Mouse (Mus musculus) forebrain, embryonic 13.5 days (tissue): ENCODE results near the gene Abhd12b. TPM values are rescaled to one million over a fixed set of nuclear protein-coding genes. Genes with fewer than 3 reads are reported as not detected.

Source experiments
- ATAC-seq: fragments of 200-750 bp; cut with Nextera tagmentation; 2 replicates; pipeline ENCODE4 v1.8.0; 2017
- H3K27ac ChIP-seq: fragments of 300-500 bp; sonication (generic); 2 replicates; pipeline ENCODE4 v1.5.1; 2015; ENCODE audit warnings: inconsistent platforms, mild to moderate bottlenecking, moderate library complexity
- H3K27me3 ChIP-seq: fragments of 300-500 bp; sonication (generic); 2 replicates; pipeline ENCODE4 v1.6.1; 2015; ENCODE audit warnings: mild to moderate bottlenecking, inconsistent platforms
- H3K36me3 ChIP-seq: fragments of 300-500 bp; sonication (generic); 2 replicates; pipeline ENCODE4 v1.6.1; 2015; ENCODE audit warnings: mild to moderate bottlenecking, inconsistent platforms; ENCODE audit not compliant: poor library complexity, severe bottlenecking
- H3K4me1 ChIP-seq: fragments of 300-500 bp; sonication (generic); 2 replicates; pipeline ENCODE4 v1.6.1; 2015; ENCODE audit warnings: inconsistent platforms
- H3K4me2 ChIP-seq: fragments of 300-500 bp; sonication (generic); 2 replicates; pipeline ENCODE4 v1.6.1; 2015; ENCODE audit warnings: inconsistent platforms, mild to moderate bottlenecking, moderate library complexity
- H3K4me3 ChIP-seq: fragments of 300-500 bp; sonication (generic); 2 replicates; pipeline ENCODE4 v1.5.1; 2015; ENCODE audit warnings: mild to moderate bottlenecking, inconsistent platforms
- H3K9ac ChIP-seq: fragments of 300-500 bp; sonication (generic); 2 replicates; pipeline ENCODE4 v1.6.1; 2015; ENCODE audit warnings: mild to moderate bottlenecking, inconsistent platforms
- H3K9me3 ChIP-seq: fragments of 300-500 bp; sonication (generic); replicated peaks from 2 replicates; pipeline ENCODE4 v1.6.1; 2016; ENCODE audit warnings: inconsistent platforms
- WGBS: fragments of 180-500 bp; shearing (Covaris S2); methylation state at CpG from one replicate; pipeline ENCODE4 v1.1.7; 2015; 5-methylcytosine and 5-hydroxymethylcytosine counted together
- polyA plus RNA-seq: library from polyadenylated mRNA; unstranded; fragments of >200 nt; fragmentation: Nextera tagmentation; extraction: Ambion mirVana; gene quantifications from 2 replicates; pipeline ENCODE4 v1.2.1, GENCODE M21; 2015

The Abhd12b gene
- polyA plus RNA-seq, 1 experiment from 2014 or later: not detected

- H3K36me3 ChIP-seq: no peaks in the 10 kb centered on the region
- no peak overlapping the region for H3K4me2 ChIP-seq
- WGBS: 90% methylated on average over 10 of the region's 10 CpGs
- no peak overlapping the region for H3K27ac ChIP-seq
- peaks cover 4% of the 10 kb centered on the region; the same call in 1 of the 2 replicates for H3K4me1 ChIP-seq
- no peak for ATAC-seq
- H3K9ac ChIP-seq: no peak overlapping the region
- H3K9me3 ChIP-seq: no peaks in the 10 kb centered on the region
- H3K27me3 ChIP-seq: peaks cover 27% of the 10 kb centered on the region; the same call in 1 of the 2 replicates
- no peak overlapping the region for H3K4me3 ChIP-seq
Observed at GRCm38 (mm10) chr12:70117146-70117545, 36.8 kb upstream of the Abhd12b start.

- H3K36me3 ChIP-seq: no peaks in the 10 kb centered on the region
- no peak overlapping the region for H3K4me3 ChIP-seq
- H3K27me3 ChIP-seq: peaks cover 11% of the 10 kb centered on the region; the same call in 1 of the 2 replicates
- peak; percentile 75; the same call in 1 of the 2 replicates for ATAC-seq
- peak overlapping the region; percentile 6; the same call in 1 of the 2 replicates for H3K27ac ChIP-seq
- no peak overlapping the region for H3K9ac ChIP-seq
- H3K4me2 ChIP-seq: no peak overlapping the region
- H3K9me3 ChIP-seq: no peaks in the 10 kb centered on the region
- WGBS: 82% methylated on average over 10 of the region's 10 CpGs
- no peaks in the 10 kb centered on the region for H3K4me1 ChIP-seq
Observed at GRCm38 (mm10) chr12:70118721-70119345, 35.1 kb upstream of the Abhd12b start.

- Histone ChIP-seq H3K27ac (no peak overlapping the region), H3K27me3 (peaks cover 6% of the 10 kb centered on the region; the same call in 1 of the 2 replicates), H3K4me3 (no peak overlapping the region), H3K9ac (no peak overlapping the region), H3K4me1 (no peaks in the 10 kb centered on the region), H3K9me3 (no peaks in the 10 kb centered on the region), H3K4me2 (no peak overlapping the region), H3K36me3 (no peaks in the 10 kb centered on the region)
- WGBS: 56% methylated on average over 2 of the region's 2 CpGs
- ATAC-seq: no peak
Observed at GRCm38 (mm10) chr12:70119552-70119951, 34.4 kb upstream of the Abhd12b start.

GRCm38 (mm10) chr12:70126626-70127025, 27.3 kb upstream of the Abhd12b start:
- Histone ChIP-seq H3K4me2 (no peak overlapping the region), H3K9me3 (no peaks in the 10 kb centered on the region), H3K36me3 (no peaks in the 10 kb centered on the region), H3K27ac (no peak overlapping the region), H3K9ac (no peak overlapping the region), H3K4me1 (no peaks in the 10 kb centered on the region), H3K27me3 (0 out of 2 replicates have a peak, but pooled peaks cover 2% of the 10 kb centered on the region), H3K4me3 (no peak overlapping the region)
- ATAC-seq: no peak
- 90% methylated on average over 4 of the region's 4 CpGs for whole genome bisulfite sequencing

- Histone ChIP-seq H3K4me2 (no peak overlapping the region), H3K27me3 (0 out of 2 replicates have a peak, but pooled peaks cover 2% of the 10 kb centered on the region), H3K4me1 (no peaks in the 10 kb centered on the region), H3K9me3 (no peaks in the 10 kb centered on the region), H3K36me3 (no peaks in the 10 kb centered on the region), H3K4me3 (no peak overlapping the region), H3K9ac (no peak overlapping the region), H3K27ac (no peak overlapping the region)
- WGBS: 68% methylated on average over 5 of the region's 5 CpGs
- ATAC-seq: no peak
Observed at GRCm38 (mm10) chr12:70129105-70129504, 24.8 kb upstream of the Abhd12b start.

GRCm38 (mm10) chr12:70131042-70131675, 22.8 kb upstream of the Abhd12b start:
- H3K9me3 ChIP-seq: no peaks in the 10 kb centered on the region
- 46% methylated on average over 20 of the region's 20 CpGs for WGBS
- H3K36me3 ChIP-seq: no peaks in the 10 kb centered on the region
- 0 out of 2 replicates have a peak overlapping the region, but pooled peaks have one; percentile 5 for H3K4me3 ChIP-seq
- no peaks in the 10 kb centered on the region for H3K4me1 ChIP-seq
- H3K4me2 ChIP-seq: peak overlapping the region; percentile 43
- peak overlapping the region; percentile 31; the same call in 1 of the 2 replicates for H3K27ac ChIP-seq
- ATAC-seq: no peak
- no peaks in the 10 kb centered on the region for H3K27me3 ChIP-seq
- H3K9ac ChIP-seq: no peak overlapping the region

- no peak overlapping the region for H3K4me3 ChIP-seq
- H3K9ac ChIP-seq: no peak overlapping the region
- H3K27me3 ChIP-seq: no peaks in the 10 kb centered on the region
- WGBS: 92% methylated on average over 20 of the region's 20 CpGs
- no peaks in the 10 kb centered on the region for H3K9me3 ChIP-seq
- no peak overlapping the region for H3K27ac ChIP-seq
- no peaks in the 10 kb centered on the region for H3K4me1 ChIP-seq
- H3K4me2 ChIP-seq: no peak overlapping the region
- no peak for ATAC-seq
- H3K36me3 ChIP-seq: no peaks in the 10 kb centered on the region
Observed at GRCm38 (mm10) chr12:70134627-70135235, 19.2 kb upstream of the Abhd12b start.

GRCm38 (mm10) chr12:70136185-70136756, 17.7 kb upstream of the Abhd12b start:
- Histone ChIP-seq H3K4me2 (no peak overlapping the region), H3K9me3 (no peaks in the 10 kb centered on the region), H3K9ac (no peak overlapping the region), H3K4me3 (no peak overlapping the region), H3K27me3 (no peaks in the 10 kb centered on the region), H3K27ac (no peak overlapping the region), H3K36me3 (no peaks in the 10 kb centered on the region), H3K4me1 (no peaks in the 10 kb centered on the region)
- 62% methylated on average over 12 of the region's 12 CpGs for WGBS
- ATAC-seq: no peak

- Histone ChIP-seq H3K4me3 (no peak overlapping the region), H3K9ac (no peak overlapping the region), H3K27ac (no peak overlapping the region), H3K4me2 (no peak overlapping the region), H3K4me1 (no peaks in the 10 kb centered on the region), H3K9me3 (no peaks in the 10 kb centered on the region), H3K36me3 (no peaks in the 10 kb centered on the region), H3K27me3 (no peaks in the 10 kb centered on the region)
- no peak for ATAC-seq
- WGBS: 85% methylated on average over 4 of the region's 4 CpGs
Observed at GRCm38 (mm10) chr12:70137095-70137494, 16.8 kb upstream of the Abhd12b start.

- no peak overlapping the region for H3K9ac ChIP-seq
- H3K4me3 ChIP-seq: no peak overlapping the region
- no peaks in the 10 kb centered on the region; the same call in 1 of the 2 replicates for H3K27me3 ChIP-seq
- no peaks in the 10 kb centered on the region for H3K4me1 ChIP-seq
- H3K36me3 ChIP-seq: no peaks in the 10 kb centered on the region
- whole genome bisulfite sequencing: 89% methylated on average over 9 of the region's 9 CpGs
- H3K27ac ChIP-seq: no peak overlapping the region
- no peak for ATAC-seq
- H3K4me2 ChIP-seq: no peak overlapping the region
- no peaks in the 10 kb centered on the region for H3K9me3 ChIP-seq
Observed at GRCm38 (mm10) chr12:70137626-70138025, 16.3 kb upstream of the Abhd12b start.

GRCm38 (mm10) chr12:70139871-70140270, 14.1 kb upstream of the Abhd12b start:
- Histone ChIP-seq H3K4me2 (no peak overlapping the region), H3K4me1 (no peaks in the 10 kb centered on the region), H3K36me3 (no peaks in the 10 kb centered on the region), H3K4me3 (no peak overlapping the region), H3K9me3 (no peaks in the 10 kb centered on the region), H3K9ac (no peak overlapping the region), H3K27ac (no peak overlapping the region), H3K27me3 (no peaks in the 10 kb centered on the region; the same call in 1 of the 2 replicates)
- WGBS: 75% methylated on average over 4 of the region's 4 CpGs
- no peak for ATAC-seq

GRCm38 (mm10) chr12:70140542-70140941, 13.4 kb upstream of the Abhd12b start:
- H3K36me3 ChIP-seq: no peaks in the 10 kb centered on the region
- no peaks in the 10 kb centered on the region for H3K9me3 ChIP-seq
- 95% methylated on average over 5 of the region's 5 CpGs for WGBS

More at GRCm38 (mm10) chr12:70140542-70140941, 13.4 kb upstream of the Abhd12b start:
- Histone ChIP-seq H3K27me3 (no peaks in the 10 kb centered on the region; the same call in 1 of the 2 replicates), H3K9ac (no peak overlapping the region), H3K4me2 (no peak overlapping the region), H3K27ac (no peak overlapping the region), H3K4me3 (no peak overlapping the region), H3K4me1 (no peaks in the 10 kb centered on the region)
- ATAC-seq: no peak
